Mouse (Mus musculus) myocyte (in vitro differentiated cells): ENCODE data around the gene Bbs7. TPM values are rescaled to one million over a fixed set of nuclear protein-coding genes. Genes with fewer than 3 reads are reported as not detected.
"Not testable (repeated sequence)": the region's sequence is repeated elsewhere in the genome, so short reads cannot be mapped to it uniquely, and the experiment has no call there.

Experiments
- H3K27me3 ChIP-seq: one replicate; pipeline ENCODE4 v1.6.1; 2011; ENCODE audit not compliant: control insufficient read depth, insufficient read depth, insufficient read length
- H3K36me3 ChIP-seq: one replicate; pipeline ENCODE4 v1.6.1; 2011; ENCODE audit not compliant: control insufficient read depth, insufficient read depth
- H3K4me2 ChIP-seq: one replicate; pipeline ENCODE4 v1.6.1; 2011; ENCODE audit warnings: low read depth, control low read depth
- H3K4me3 ChIP-seq: one replicate; pipeline ENCODE4 v1.5.1; 2011; ENCODE audit warnings: mild to moderate bottlenecking, control low read depth, moderate library complexity
- H3K79me2 ChIP-seq: one replicate; pipeline ENCODE4 v1.6.1; 2011; ENCODE audit not compliant: control insufficient read depth, insufficient read depth
- H3ac ChIP-seq: one replicate; pipeline ENCODE4 v1.6.1; 2011; ENCODE audit not compliant: control insufficient read depth, insufficient read length
- CEBPB ChIP-seq: IDR thresholded peaks from 2 replicates; pipeline ENCODE4 v1.6.1; 2011; ENCODE audit warnings: mild to moderate bottlenecking, moderate library complexity; ENCODE audit not compliant: poor library complexity, insufficient read depth, severe bottlenecking
- E2F4 ChIP-seq: IDR thresholded peaks from one replicate; pipeline ENCODE4 v1.6.1; 2011; ENCODE audit warnings: mild to moderate bottlenecking, control low read depth, moderate library complexity; ENCODE audit not compliant: insufficient read depth
- MAX ChIP-seq: IDR thresholded peaks from one replicate; pipeline ENCODE4 v1.6.1; 2011; ENCODE audit warnings: low read depth, mild to moderate bottlenecking, control low read depth
- MYOD1 ChIP-seq, 3 experiments: IDR thresholded peaks; one replicate each; pipeline ENCODE4 v1.6.1; 2011; ENCODE audit warnings: control low read depth in 2 of 3, low read depth in 2 of 3, mild to moderate bottlenecking in 2 of 3, moderate library complexity in 1 of 3; ENCODE audit not compliant: insufficient read length in 2 of 3, control insufficient read depth in 1 of 3
- MYOG ChIP-seq, 3 experiments: IDR thresholded peaks; one replicate each; pipeline ENCODE4 v1.6.1; 2011; ENCODE audit warnings: control low read depth in 2 of 3, low read depth in 2 of 3, mild to moderate bottlenecking in 2 of 3; ENCODE audit not compliant: insufficient read length in 2 of 3, control insufficient read depth in 1 of 3, insufficient read depth in 1 of 3
- POLR2A ChIP-seq: IDR thresholded peaks from one replicate; pipeline ENCODE4 v1.6.1; 2011; ENCODE audit warnings: low read depth, mild to moderate bottlenecking, control low read depth, moderate library complexity; ENCODE audit not compliant: insufficient read length
- POLR2AphosphoS2 ChIP-seq: IDR thresholded peaks from one replicate; pipeline ENCODE4 v1.6.1; 2011; ENCODE audit warnings: low read depth, control low read depth; ENCODE audit not compliant: insufficient read length
- REST ChIP-seq: IDR thresholded peaks from one replicate; pipeline ENCODE4 v1.6.1; 2011; ENCODE audit warnings: mild to moderate bottlenecking, control low read depth, moderate library complexity; ENCODE audit not compliant: insufficient read depth, insufficient read length
- SRF ChIP-seq: IDR thresholded peaks from one replicate; pipeline ENCODE4 v1.6.1; 2011; ENCODE audit warnings: low read depth; ENCODE audit not compliant: control insufficient read depth, insufficient read length
- TCF12 ChIP-seq: IDR thresholded peaks from one replicate; pipeline ENCODE4 v1.6.1; 2011; ENCODE audit warnings: mild to moderate bottlenecking, control low read depth; ENCODE audit not compliant: poor library complexity, insufficient read depth, severe bottlenecking
- TCF3 ChIP-seq: IDR thresholded peaks from one replicate; pipeline ENCODE4 v1.6.1; 2011; ENCODE audit warnings: low read depth, control low read depth; ENCODE audit not compliant: insufficient read length
- USF1 ChIP-seq: IDR thresholded peaks from one replicate; pipeline ENCODE4 v1.6.1; 2011; ENCODE audit warnings: low read depth, mild to moderate bottlenecking, control low read depth, moderate library complexity
- polyA plus RNA-seq: library from polyadenylated mRNA; unstranded; fragments of >200 nt; fragmentation: generic; extraction: Trizol; gene quantifications from one replicate; pipeline ENCODE4 v1.2.1, GENCODE M21; 2012; ENCODE audit warnings: missing spikeins

Gene Bbs7
- polyA plus RNA-seq, 1 experiment: 2.8 TPM

DNA sequence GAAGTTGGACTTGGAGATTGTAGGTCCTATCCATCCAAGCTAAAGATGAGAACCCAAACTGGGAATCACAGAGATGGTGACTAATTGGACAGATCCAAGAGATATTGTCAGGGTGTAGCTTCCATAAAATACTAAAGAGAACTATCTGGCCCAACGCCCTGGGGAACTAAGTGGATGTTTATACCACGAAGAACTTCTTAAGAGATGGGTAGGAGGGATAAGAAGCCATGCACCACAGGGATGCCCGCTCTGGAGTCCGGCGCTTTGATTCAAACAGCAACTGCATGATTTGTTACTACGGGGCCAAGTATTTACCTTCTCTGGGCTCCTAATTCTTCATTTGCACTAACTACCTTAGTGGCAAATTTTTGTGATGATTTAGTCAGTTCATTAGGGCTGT lies 590 bp downstream of the Bbs7 start:
- TF ChIP-seq TCF12 (no peak), SRF (no peak), TCF3 (no peak), CEBPB (no peak), POLR2A (no peak), MYOD1 (IDR thresholded peaks at IDR 0.05; ENCODE audit: control insufficient read depth in 1 of 3, insufficient read length in 2 of 3, low read depth in 2 of 3) (no peak), USF1 (no peak), POLR2AphosphoS2 (no peak), MYOG (IDR thresholded peaks at IDR 0.05; ENCODE audit: control insufficient read depth in 1 of 3, insufficient read depth in 1 of 3, insufficient read length in 2 of 3, low read depth in 2 of 3) (no peak), MAX (no peak), REST (no peak), E2F4 (no peak)
- H3ac ChIP-seq: no peak overlapping the region
- no peaks in the 10 kb centered on the region for H3K27me3 ChIP-seq

DNA sequence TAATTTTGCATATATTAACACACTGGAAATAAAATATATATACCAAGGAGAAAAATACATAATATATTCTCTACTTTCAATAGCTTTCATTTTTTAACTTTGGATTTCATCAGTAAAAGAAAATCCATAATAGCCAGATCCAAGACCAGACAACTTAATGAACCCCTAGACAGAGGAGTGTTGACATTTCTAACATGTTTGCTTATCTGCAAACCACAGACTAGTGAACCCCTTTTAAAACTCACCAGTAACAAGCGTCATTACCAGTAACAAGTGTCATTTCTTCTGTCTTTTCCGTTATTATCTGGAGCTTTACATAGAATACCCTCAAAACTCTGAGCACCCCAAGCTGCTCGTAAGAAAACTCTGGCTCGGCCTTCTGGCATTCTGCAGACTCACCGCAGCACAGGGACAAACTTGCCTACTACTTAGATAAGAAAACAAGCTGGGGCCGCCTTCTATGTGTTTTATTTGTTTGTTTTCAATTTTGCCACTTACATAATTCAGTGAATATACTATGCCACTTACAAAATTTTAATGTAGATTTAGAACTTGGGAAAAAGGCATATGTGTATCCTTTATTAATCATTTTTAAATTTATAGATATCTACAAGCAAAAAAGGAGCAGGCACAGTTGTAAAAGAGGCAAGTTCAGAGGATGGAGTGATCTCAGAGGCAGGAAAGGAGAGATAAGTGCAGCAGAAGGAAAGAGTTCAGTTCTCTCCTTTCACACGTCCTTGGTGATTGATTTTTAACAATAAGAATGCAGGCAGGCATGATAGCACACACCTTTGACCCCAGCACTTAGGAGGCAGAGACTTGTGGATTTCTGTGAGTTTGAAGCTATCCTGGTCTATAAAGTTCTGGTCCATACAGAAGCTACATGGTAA lies 7.1 kb downstream of the Bbs7 start:
- Histone ChIP-seq H3K79me2 (no peaks in the 10 kb centered on the region), H3K27me3 (no peaks in the 10 kb centered on the region), H3K36me3 (peaks cover 4% of the 10 kb centered on the region), H3ac (no peak overlapping the region), H3K4me3 (no peak overlapping the region), H3K4me2 (no peak overlapping the region)
- TF ChIP-seq USF1 (no peak), E2F4 (no peak), POLR2AphosphoS2 (no peak), TCF3 (no peak), SRF (no peak), CEBPB (no peak), MYOG (IDR thresholded peaks at IDR 0.05; ENCODE audit: control insufficient read depth in 1 of 3, insufficient read depth in 1 of 3, insufficient read length in 2 of 3, low read depth in 2 of 3) (no peak), MAX (no peak), REST (no peak), TCF12 (no peak), MYOD1 (IDR thresholded peaks at IDR 0.05; ENCODE audit: control insufficient read depth in 1 of 3, insufficient read length in 2 of 3, low read depth in 2 of 3) (no peak), POLR2A (no peak)

More for the DNA sequence above, 590 bp downstream of the Bbs7 start:
- peak overlapping the region; percentile 70 for H3K4me2 ChIP-seq
- H3K79me2 ChIP-seq: no peaks in the 10 kb centered on the region
- peak overlapping the region; percentile 35 for H3K4me3 ChIP-seq
- H3K36me3 ChIP-seq: no peaks in the 10 kb centered on the region

DNA sequence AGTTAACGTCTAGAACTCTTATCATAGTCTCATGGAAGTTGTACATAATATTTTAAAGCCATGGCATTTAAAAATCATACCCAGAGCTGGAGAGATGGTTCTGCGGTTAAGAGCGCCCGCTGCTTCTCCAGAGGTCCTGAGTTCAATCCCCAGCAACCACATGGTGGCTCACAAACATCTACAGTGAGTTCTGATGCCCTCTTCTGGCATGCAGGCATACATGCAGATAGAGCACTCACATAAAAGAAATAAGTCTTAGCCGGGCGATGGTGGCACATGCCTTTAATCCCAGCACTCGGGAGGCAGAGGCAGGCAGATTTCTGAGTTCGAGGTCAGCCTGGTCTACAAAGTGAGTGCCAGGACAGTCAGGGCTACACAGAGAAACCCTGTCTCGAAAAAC lies 13.5 kb downstream of the Bbs7 start:
- not testable (repeated sequence) for H3K4me3 ChIP-seq, H3K79me2 ChIP-seq, H3K27me3 ChIP-seq, H3K36me3 ChIP-seq, H3K4me2 ChIP-seq, H3ac ChIP-seq

DNA sequence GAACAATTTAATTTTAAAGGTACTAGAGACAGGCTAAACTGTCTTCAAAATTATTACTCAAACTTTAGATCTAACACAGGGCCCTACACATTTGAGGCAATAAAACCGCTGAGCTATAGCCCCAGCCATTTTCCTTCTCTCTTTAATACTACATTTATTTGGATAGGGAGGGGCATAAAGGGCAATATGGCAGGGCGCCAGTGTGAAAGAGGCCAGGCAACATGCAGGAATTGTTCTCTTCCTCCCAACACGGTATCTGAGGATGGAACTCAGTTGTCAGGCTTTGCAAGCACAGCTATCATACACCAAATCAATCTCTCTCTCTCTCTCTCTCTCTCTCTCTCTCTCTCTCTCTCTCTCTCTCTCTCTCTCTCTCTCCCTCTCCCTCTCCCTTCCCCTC lies 14.5 kb downstream of the Bbs7 start:
- no peak overlapping the region for H3K4me3 ChIP-seq
- no peaks in the 10 kb centered on the region for H3K79me2 ChIP-seq
- no peaks in the 10 kb centered on the region for H3K27me3 ChIP-seq
- no peak overlapping the region for H3ac ChIP-seq
- H3K4me2 ChIP-seq: no peak overlapping the region
- no peaks in the 10 kb centered on the region for H3K36me3 ChIP-seq
- TF ChIP-seq TCF12: no peak

DNA sequence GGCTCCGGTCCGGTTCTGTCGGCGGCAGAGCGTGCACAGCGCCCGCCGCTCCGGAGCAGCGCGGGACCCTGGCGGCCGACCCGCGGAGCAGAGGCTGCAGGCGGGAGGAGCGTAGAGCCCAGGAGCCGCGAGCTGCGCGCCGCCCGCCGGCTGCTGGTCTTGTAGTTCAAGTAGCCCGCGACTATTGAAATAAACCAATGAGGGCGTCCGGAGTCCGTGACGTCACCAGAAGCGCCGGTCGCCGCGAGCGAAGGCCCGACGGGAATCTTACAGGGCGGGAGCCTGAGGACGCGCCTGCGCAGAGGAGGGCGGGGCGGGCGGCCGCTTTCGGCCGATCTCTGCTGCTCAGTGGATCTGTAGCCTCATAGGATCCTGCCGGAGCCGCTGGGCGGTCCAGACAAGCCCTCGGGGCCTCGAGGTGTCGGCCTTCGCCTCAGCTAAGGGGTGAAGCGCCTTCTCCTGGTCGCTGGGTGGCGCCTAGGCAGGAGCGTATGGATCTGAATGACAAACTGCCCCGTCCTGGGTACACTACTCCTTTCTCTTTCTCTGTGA lies 41.4 kb downstream of the Bbs7 start, which contains the start of gene Ccna2:
TSS of gene Ccna2 (minus strand) at position 324 of the 552 bp plus-strand sequence.
- Histone ChIP-seq H3K4me3 (peak within 1 kb of the TSS; percentile 52), H3K27me3 (no peaks in the 10 kb centered on the region), H3K4me2 (peak within 1 kb of the TSS; percentile 73), H3K79me2 (peaks cover 41% of the 10 kb centered on the region), H3K36me3 (peaks cover 25% of the 10 kb centered on the region), H3ac (peak within 1 kb of the TSS; percentile 1)
- TF ChIP-seq POLR2A (peak; percentile 72), SRF (no peak), E2F4 (peak; percentile 89), MYOD1 (IDR thresholded peaks at IDR 0.05; ENCODE audit: control insufficient read depth in 1 of 3, insufficient read length in 2 of 3, low read depth in 2 of 3) (no peak), POLR2AphosphoS2 (peak; percentile 56)
